Mouse (Mus musculus): ENCODE measurements at regions not wholly inside any gene's neighbourhood (a gene's known extent, or its start where the extent isn't known, plus 50 kb on each side); places are given as distances from the start of the nearest gene placed in this dataset.

DNA sequence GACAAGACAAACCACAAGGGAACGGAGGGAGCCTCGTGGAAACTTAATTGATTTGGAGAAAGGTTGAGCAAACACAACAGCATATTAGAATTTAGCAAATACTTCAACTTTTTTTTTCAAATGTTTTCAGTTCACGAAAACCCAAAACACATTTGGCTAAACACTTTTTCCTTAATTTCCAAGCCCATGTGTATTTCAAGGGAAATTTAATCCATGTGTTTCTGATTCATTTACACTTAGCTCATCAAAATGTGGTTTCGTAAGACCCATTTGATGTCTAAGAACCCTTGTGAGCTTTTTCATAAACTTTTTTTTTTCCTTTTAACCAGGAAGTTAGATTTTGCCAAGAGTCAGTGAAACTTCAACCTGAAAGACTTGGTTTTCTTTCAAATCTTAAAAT is 658.5 kb upstream of the Zeb2 start:
- TF ChIP-seq CTCF (IDR thresholded peaks at IDR 0.05 in 2 of 3, conservative IDR thresholded peaks at IDR 0.05 in 1 of 3; ENCODE audit: control insufficient read depth in 1 of 3, insufficient read depth in 1 of 3, low read depth in 2 of 3, low read length in 3 of 3, poor library complexity in 1 of 3, severe bottlenecking in 1 of 3) (no peak), MAFK (IDR thresholded peaks at IDR 0.05; ENCODE audit: borderline replicate concordance, low read depth, low read length) (no peak), ZKSCAN1 (IDR thresholded peaks at IDR 0.05; ENCODE audit: low read depth, low read length) (no peak), POLR2A (IDR thresholded peaks at IDR 0.05; ENCODE audit: control insufficient read depth in 1 of 2, insufficient read depth in 1 of 2, low read depth in 1 of 2, low read length in 2 of 2, poor library complexity in 1 of 2) (no peak), GATA1 (IDR thresholded peaks at IDR 0.05; ENCODE audit: low read depth, low read length) (no peak), MAZ (IDR thresholded peaks at IDR 0.05; ENCODE audit: low read depth, low read length) (no peak), JUND (IDR thresholded peaks at IDR 0.05; ENCODE audit: low read depth, low read length) (no peak), ELF1 (IDR thresholded peaks at IDR 0.05; ENCODE audit: low read depth, low read length) (no peak), EP300 (IDR thresholded peaks at IDR 0.05; ENCODE audit: low read depth in 1 of 2, low read length in 2 of 2) (no peak), HCFC1 (IDR thresholded peaks at IDR 0.05; ENCODE audit: low read depth, low read length) (no peak)
